Mouse (Mus musculus): ENCODE measurements around the gene Nmnat3.

GRCm38 (mm10) chr9:98420666-98421065 is 133.4 kb downstream of the Nmnat3 start:
- no peak for TF ChIP-seq CTCF (conservative IDR thresholded peaks at IDR 0.05; ENCODE audit: low read length)
- TF ChIP-seq NANOG (IDR thresholded peaks at IDR 0.05; ENCODE audit: borderline replicate concordance, low read length), result no peak

All from E14TG2a.4 (cell line).